Mouse (Mus musculus) liver, postnatal 0 days (tissue): ENCODE measurements at regions not wholly inside any gene's neighbourhood (a gene's known extent, or its start where the extent isn't known, plus 50 kb on each side); places are given as distances from the start of the nearest gene placed in this dataset.

Experiments
- CTCF ChIP-seq: sonication (generic); IDR thresholded peaks from 2 replicates; pipeline ENCODE4 v1.5.1; 2016; ENCODE audit warnings: antibody characterized with exemption, low read depth
- EP300 ChIP-seq: IDR thresholded peaks from 2 replicates; pipeline ENCODE4 v1.6.1; 2016; ENCODE audit warnings: antibody characterized with exemption, low read depth, mild to moderate bottlenecking

- TF ChIP-seq EP300 (no peak), CTCF (no peak)
Observed at GRCm38 (mm10) chr9:101613933-101614332, 247.7 kb upstream of the 9630041A04Rik start.
